In the genomic region with DNA sequence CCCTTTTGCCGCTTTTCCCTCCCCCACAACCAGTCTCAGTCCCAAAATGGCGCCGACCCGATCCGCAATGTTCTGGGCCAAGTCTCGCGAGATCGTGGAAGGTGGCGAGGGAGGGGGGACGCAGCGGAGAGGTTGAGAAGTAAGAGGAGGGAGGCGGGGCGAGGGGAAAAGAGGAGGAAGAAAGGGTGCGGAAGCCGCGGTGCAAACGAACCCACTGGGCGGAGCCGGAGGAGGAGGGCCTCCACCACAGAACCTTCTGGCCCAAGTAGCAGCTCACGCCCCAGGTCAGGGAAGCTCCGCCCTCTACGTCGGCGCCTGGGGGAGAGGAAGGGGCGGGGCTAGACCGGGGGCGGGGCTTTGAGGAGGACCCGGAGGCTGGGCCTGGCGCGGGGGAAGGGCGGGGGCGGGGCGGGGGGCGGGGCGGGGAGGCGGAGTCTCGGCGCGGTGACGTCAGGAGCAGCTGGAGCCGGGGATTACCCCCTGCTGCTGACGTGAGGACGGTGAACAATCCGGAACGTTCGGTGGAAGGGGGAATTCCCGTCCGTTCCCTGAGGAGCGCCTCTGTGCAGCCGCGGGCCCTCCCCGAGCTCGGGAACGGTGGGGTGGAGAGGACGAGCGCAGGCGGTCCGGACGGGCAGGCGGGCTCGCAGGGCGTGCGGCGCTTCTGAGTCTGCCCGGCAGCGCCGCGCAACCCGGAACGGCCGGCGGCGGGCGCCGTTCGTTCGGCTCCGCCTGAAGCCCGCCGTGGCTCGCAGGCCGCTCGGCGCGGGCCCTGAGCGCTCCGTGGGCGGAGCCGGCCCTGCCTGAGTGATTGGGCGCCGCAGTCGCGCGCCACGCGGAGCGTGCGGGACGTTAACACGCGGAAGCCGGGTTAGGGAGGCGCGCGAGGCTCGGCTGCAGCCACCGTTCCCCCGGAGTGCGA, we compare ENCODE assay signal across 8 mouse cellular contexts. TPM values are rescaled to one million over a fixed set of nuclear protein-coding genes. Genes with fewer than 3 reads are reported as not detected.
DNase-seq lines count a peak whose midpoint lies in the region; ATAC-seq and TF ChIP-seq lines count a peak whose summit lies in the region.

Gene Gpbp1, minus strand, starts transcription at position 310 of the 922 bp plus-strand sequence.

- peak; percentile 83 for TF ChIP-seq POLR2A in testis, adult 2 months (IDR thresholded peaks at IDR 0.05; ENCODE audit: control insufficient read depth, low read depth, low read length)

- peaks cover 28% of the 10 kb centered on the region for H3K27me3 ChIP-seq in E14TG2a.4 (ENCODE audit: insufficient read depth, low read length)
- H3K27me3 ChIP-seq in forebrain, embryonic 12.5 days = peaks cover 29% of the 10 kb centered on the region
- H3K27me3 ChIP-seq in heart, postnatal 0 days (ENCODE audit: control insufficient read depth, insufficient read depth, low read length) = 0 out of 2 replicates have a peak, but pooled peaks cover 17% of the 10 kb centered on the region
- peaks cover 16% of the 10 kb centered on the region for H3K27me3 ChIP-seq in liver, embryonic 16.5 days (ENCODE audit: control insufficient read depth, insufficient read depth, low read depth, low read length)
- peaks cover 19% of the 10 kb centered on the region for H3K27me3 ChIP-seq in neural tube, embryonic 13.5 days
- no peaks in the 10 kb centered on the region for H3K27me3 ChIP-seq in testis, adult 2 months (ENCODE audit: control insufficient read depth, insufficient read depth, low read length)

- peak within 1 kb of the TSS; percentile 99 for H3K27ac ChIP-seq in forebrain, embryonic 12.5 days
- peak within 1 kb of the TSS; percentile 98 for H3K27ac ChIP-seq in heart, postnatal 0 days (ENCODE audit: low read depth)
- H3K27ac ChIP-seq in liver, embryonic 16.5 days (ENCODE audit: low read length) = peak within 1 kb of the TSS; percentile 99
- peak within 1 kb of the TSS; percentile 98 for H3K27ac ChIP-seq in neural tube, embryonic 13.5 days (replicated peaks)
- peak within 1 kb of the TSS; percentile 99 for H3K27ac ChIP-seq in testis, adult 2 months (ENCODE audit: control insufficient read depth, insufficient read depth, low read depth, low read length)

- DNase-seq in c-Kit-positive CD71-positive TER-119-positive erythroid progenitor cells, embryonic 14.5 days (ENCODE audit: low spot score) = peak; percentile 100
- DNase-seq in heart, postnatal 0 days (ENCODE audit: low spot score) = peak; percentile 100
- peak; percentile 100 for DNase-seq in kidney, postnatal 4 days

- H3K4me1 ChIP-seq in E14TG2a.4 (replicated peaks; ENCODE audit: low read depth, low read length) = peaks cover 37% of the 10 kb centered on the region
- peaks cover 23% of the 10 kb centered on the region for H3K4me1 ChIP-seq in forebrain, embryonic 12.5 days
- H3K4me1 ChIP-seq in heart, postnatal 0 days (ENCODE audit: control insufficient read depth, insufficient read depth) = peaks cover 9% of the 10 kb centered on the region; the same call in 1 of the 2 replicates
- H3K4me1 ChIP-seq in liver, embryonic 16.5 days (ENCODE audit: control insufficient read depth, low read depth, low read length) = peaks cover 16% of the 10 kb centered on the region
- peaks cover 38% of the 10 kb centered on the region for H3K4me1 ChIP-seq in neural tube, embryonic 13.5 days (replicated peaks)
- H3K4me1 ChIP-seq in testis, adult 2 months (ENCODE audit: control insufficient read depth, insufficient read depth, low read length) = peaks cover 5% of the 10 kb centered on the region; the same call in 1 of the 2 replicates

- peak within 1 kb of the TSS; percentile 96 for H3K9ac ChIP-seq in forebrain, embryonic 12.5 days
- peak within 1 kb of the TSS; percentile 94 for H3K9ac ChIP-seq in heart, postnatal 0 days (replicated peaks; ENCODE audit: low read depth, low read length)
- H3K9ac ChIP-seq in liver, embryonic 16.5 days (ENCODE audit: low read depth, low read length) = peak within 1 kb of the TSS; percentile 95
- peak within 1 kb of the TSS; percentile 96 for H3K9ac ChIP-seq in neural tube, embryonic 13.5 days

- peaks cover 12% of the 10 kb centered on the region for H3K36me3 ChIP-seq in E14TG2a.4 (ENCODE audit: insufficient read depth, low read length)
- no peaks in the 10 kb centered on the region for H3K36me3 ChIP-seq in forebrain, embryonic 12.5 days (replicated peaks)
- no peaks in the 10 kb centered on the region for H3K36me3 ChIP-seq in heart, postnatal 0 days (replicated peaks; ENCODE audit: control insufficient read depth, insufficient read depth, low read length)
- no peaks in the 10 kb centered on the region for H3K36me3 ChIP-seq in liver, embryonic 16.5 days (ENCODE audit: control insufficient read depth, insufficient read depth)
- H3K36me3 ChIP-seq in neural tube, embryonic 13.5 days = no peaks in the 10 kb centered on the region
- H3K36me3 ChIP-seq in testis, adult 2 months (ENCODE audit: control insufficient read depth, insufficient read depth, low read length) = no peaks in the 10 kb centered on the region

- peak; percentile 98 for TF ChIP-seq EP300 in heart, postnatal 0 days (IDR thresholded peaks at IDR 0.05; ENCODE audit: low read depth)

- WGBS in forebrain, embryonic 12.5 days = under 1% methylated on average over 101 of the region's 109 CpGs
- WGBS in heart, postnatal 0 days = under 1% methylated on average over 89 of the region's 109 CpGs
- WGBS in liver, embryonic 16.5 days (ENCODE audit: insufficient replicate concordance) = under 1% methylated on average over 92 of the region's 109 CpGs
- under 1% methylated on average over 76 of the region's 109 CpGs for WGBS in neural tube, embryonic 13.5 days

- peak within 1 kb of the TSS; percentile 97 for H3K4me3 ChIP-seq in E14TG2a.4 (replicated peaks; ENCODE audit: low read length)
- H3K4me3 ChIP-seq in forebrain, embryonic 12.5 days (replicated peaks) = peak within 1 kb of the TSS; percentile 99
- peak within 1 kb of the TSS; percentile 94 for H3K4me3 ChIP-seq in heart, postnatal 0 days (ENCODE audit: low read depth, low read length)
- H3K4me3 ChIP-seq in liver, embryonic 16.5 days (ENCODE audit: low read depth, low read length) = peak within 1 kb of the TSS; percentile 84
- peak within 1 kb of the TSS; percentile 94 for H3K4me3 ChIP-seq in neural tube, embryonic 13.5 days
- peak within 1 kb of the TSS; percentile 98 for H3K4me3 ChIP-seq in testis, adult 2 months (ENCODE audit: control insufficient read depth, low read depth, low read length)

- TF ChIP-seq CTCF in E14TG2a.4 (conservative IDR thresholded peaks at IDR 0.05; ENCODE audit: low read length) = no peak
- TF ChIP-seq CTCF in heart, postnatal 0 days (IDR thresholded peaks at IDR 0.05; ENCODE audit: low read depth) = no peak
- TF ChIP-seq CTCF in testis, adult 2 months (IDR thresholded peaks at IDR 0.05; ENCODE audit: control insufficient read depth, insufficient read depth, insufficient replicate concordance, low read depth, low read length) = no peak

- H3K9me3 ChIP-seq in E14TG2a.4 (ENCODE audit: low read length) = no peaks in the 10 kb centered on the region
- no peaks in the 10 kb centered on the region for H3K9me3 ChIP-seq in forebrain, embryonic 12.5 days
- H3K9me3 ChIP-seq in heart, postnatal 0 days (replicated peaks; ENCODE audit: control insufficient read depth, low read length) = no peaks in the 10 kb centered on the region
- no peaks in the 10 kb centered on the region for H3K9me3 ChIP-seq in liver, embryonic 16.5 days (replicated peaks; ENCODE audit: control insufficient read depth, low read length)
- no peaks in the 10 kb centered on the region for H3K9me3 ChIP-seq in neural tube, embryonic 13.5 days

- peak within 1 kb of the TSS; percentile 87 for H3K4me2 ChIP-seq in forebrain, embryonic 12.5 days
- H3K4me2 ChIP-seq in heart, postnatal 0 days (ENCODE audit: low read depth, low read length) = peak within 1 kb of the TSS; percentile 91
- peak within 1 kb of the TSS; percentile 96 for H3K4me2 ChIP-seq in liver, embryonic 16.5 days (ENCODE audit: low read depth, low read length)
- peak within 1 kb of the TSS; percentile 85 for H3K4me2 ChIP-seq in neural tube, embryonic 13.5 days

- peak; percentile 97 for ATAC-seq in forebrain, embryonic 12.5 days (ENCODE audit: low FRiP score)
- ATAC-seq in heart, postnatal 0 days (ENCODE audit: insufficient read depth, low read depth) = peak; percentile 96
- peak; percentile 90 for ATAC-seq in liver, embryonic 16.5 days (ENCODE audit: low read depth)
- peak; percentile 97 for ATAC-seq in neural tube, embryonic 13.5 days (ENCODE audit: low read depth)

RNA-seq across cellular contexts. Expression of gene Gpbp1, which starts in this region (rescaled TPM):
- 124 and 135 TPM in 2 replicates for polyA plus RNA-seq in forebrain, embryonic 12.5 days (2016; fragmentation: Nextera tagmentation; extraction: Ambion mirVana)
- 21.8 and 22.1 TPM in 2 replicates for total RNA-seq in heart, postnatal 0 days (2014; rRNA removed; ENCODE audit: low replicate concordance)
- polyA plus RNA-seq in heart, postnatal 0 days (2015; fragmentation: Nextera tagmentation; extraction: Ambion mirVana) = 40.3 and 44.3 TPM in 2 replicates
- 35.2 and 37.1 TPM in 2 replicates for polyA plus RNA-seq in liver, embryonic 16.5 days (2015; fragmentation: Nextera tagmentation; extraction: Ambion mirVana)
- polyA plus RNA-seq in neural tube, embryonic 13.5 days (2015; fragmentation: Nextera tagmentation; extraction: Ambion mirVana) = 97.9 and 109 TPM in 2 replicates
- polyA plus RNA-seq in testis, adult 2 months (2012; rRNA removed) = 24.0 and 29.9 TPM in 2 replicates

Comparison
In these comparisons a context has a peak if more than half of its experiments do, and no peak if none do; other contexts are left out.
1. Peak in every context shown above with its lines: DNase-seq, ATAC-seq, H3K4me3 ChIP-seq and H3K27ac ChIP-seq.